18 mouse cellular contexts compared by ENCODE assay signal in genomic region chr12:27479601-27480001, GRCm38 (mm10).
A peak's percentile ranks its signal among the peaks of the same experiment; 100 is the strongest.
DNase-seq lines count a peak whose midpoint lies in the region; ATAC-seq and TF ChIP-seq lines count a peak whose summit lies in the region.
"Had no signal": no experiment of that assay in that cellular context is flagged by ENCODE, and none has a peak within 500 bp of the region (broad histone marks: within the 10 kb centered on the region; RNA-seq: fewer than 3 reads in every experiment).

No protein-coding gene starts in this region.

- no peak for DNase-seq in forebrain, embryonic 11.5 days (ENCODE audit: low spot score)
- peak; percentile 32 for DNase-seq in midbrain, postnatal 0 days (ENCODE audit: low spot score)
- DNase-seq in midbrain, embryonic 10.5 days (ENCODE audit: low spot score), result no peak
- DNase-seq in layer of hippocampus, adult 18-20 months (ENCODE audit: low spot score in 2 of 2), result peak; percentile 56 to 84
- peak; percentile 59 to 73 for DNase-seq in layer of hippocampus, postnatal 36 days
- no peak for DNase-seq in ovary, postnatal 14 days (ENCODE audit: low spot score)
- no peak for DNase-seq in urinary bladder, adult 18-20 months (ENCODE audit: low spot score in 2 of 2)
- DNase-seq: adrenal gland, postnatal 25 days; cerebellum, postnatal 36 days; kidney, adult 8-10 months; kidney, postnatal 25 days; thymus, adult 2 months had no signal

- no peak for TF ChIP-seq CTCF in midbrain, postnatal 0 days (IDR thresholded peaks at IDR 0.05)

- H3K4me3 ChIP-seq in forebrain, embryonic 13.5 days, result no peak overlapping the region
- no peak overlapping the region for H3K4me3 ChIP-seq in forebrain, embryonic 11.5 days (ENCODE audit: low read depth, low read length)
- no peak overlapping the region for H3K4me3 ChIP-seq in midbrain, postnatal 0 days (ENCODE audit: low read depth, low read length)
- no peak overlapping the region for H3K4me3 ChIP-seq in midbrain, embryonic 10.5 days
- H3K4me3 ChIP-seq: erythroblast, embryonic 14.5 days; heart, embryonic 12.5 days; limb, embryonic 15.5 days; midbrain, embryonic 12.5 days; stomach, embryonic 15.5 days had no signal

- 81% methylated on average over 7 of the region's 7 CpGs for WGBS in forebrain, embryonic 13.5 days
- 93% methylated on average over 7 of the region's 7 CpGs for WGBS in forebrain, embryonic 11.5 days
- WGBS in midbrain, postnatal 0 days, result 85% methylated on average over 7 of the region's 7 CpGs
- WGBS in midbrain, embryonic 10.5 days, result 92% methylated on average over 7 of the region's 7 CpGs

- H3K4me1 ChIP-seq in forebrain, embryonic 13.5 days, result peaks cover 4% of the 10 kb centered on the region; the same call in 1 of the 2 replicates
- H3K4me1 ChIP-seq in forebrain, embryonic 11.5 days (replicated peaks; ENCODE audit: control insufficient read depth, insufficient read depth, low read length), result no peaks in the 10 kb centered on the region
- H3K4me1 ChIP-seq in midbrain, postnatal 0 days (ENCODE audit: insufficient read depth, low read length), result no peaks in the 10 kb centered on the region
- 0 out of 2 replicates have a peak, but pooled peaks cover 4% of the 10 kb centered on the region for H3K4me1 ChIP-seq in midbrain, embryonic 10.5 days
- H3K4me1 ChIP-seq: heart, embryonic 12.5 days; midbrain, embryonic 12.5 days; stomach, embryonic 15.5 days had no signal

- no peaks in the 10 kb centered on the region for H3K27me3 ChIP-seq in forebrain, embryonic 13.5 days
- H3K27me3 ChIP-seq in forebrain, embryonic 11.5 days (ENCODE audit: control insufficient read depth, insufficient read depth, low read length), result no peaks in the 10 kb centered on the region
- H3K27me3 ChIP-seq in midbrain, postnatal 0 days (ENCODE audit: insufficient read depth, low read length), result no peaks in the 10 kb centered on the region
- no peaks in the 10 kb centered on the region for H3K27me3 ChIP-seq in midbrain, embryonic 10.5 days (ENCODE audit: low read depth, poor library complexity, severe bottlenecking)
- H3K27me3 ChIP-seq: heart, embryonic 12.5 days; limb, embryonic 15.5 days; midbrain, embryonic 12.5 days; stomach, embryonic 15.5 days had no signal

- ATAC-seq in forebrain, embryonic 13.5 days, result peak; percentile 53; the same call in 1 of the 2 replicates
- ATAC-seq in forebrain, embryonic 11.5 days (replicated peaks; ENCODE audit: low FRiP score), result no peak
- no peak for ATAC-seq in midbrain, postnatal 0 days (ENCODE audit: low FRiP score)

- H3K9ac ChIP-seq in forebrain, embryonic 13.5 days, result no peak overlapping the region
- no peak overlapping the region for H3K9ac ChIP-seq in forebrain, embryonic 11.5 days (ENCODE audit: low read length)
- no peak overlapping the region for H3K9ac ChIP-seq in midbrain, postnatal 0 days (replicated peaks; ENCODE audit: low read length, poor library complexity, severe bottlenecking)
- H3K9ac ChIP-seq: heart, embryonic 12.5 days; limb, embryonic 15.5 days; midbrain, embryonic 12.5 days; stomach, embryonic 15.5 days had no signal

- no peak overlapping the region for H3K4me2 ChIP-seq in forebrain, embryonic 13.5 days
- no peak overlapping the region for H3K4me2 ChIP-seq in forebrain, embryonic 11.5 days (ENCODE audit: low read depth, low read length, severe bottlenecking)
- H3K4me2 ChIP-seq in midbrain, postnatal 0 days (ENCODE audit: low read depth, low read length, poor library complexity, severe bottlenecking), result no peak overlapping the region
- H3K4me2 ChIP-seq: heart, embryonic 12.5 days; limb, embryonic 15.5 days; midbrain, embryonic 12.5 days; stomach, embryonic 15.5 days had no signal

- H3K9me3 ChIP-seq in forebrain, embryonic 13.5 days (replicated peaks), result no peaks in the 10 kb centered on the region
- H3K9me3 ChIP-seq in forebrain, embryonic 11.5 days (ENCODE audit: control insufficient read depth, low read length), result no peaks in the 10 kb centered on the region
- no peaks in the 10 kb centered on the region for H3K9me3 ChIP-seq in midbrain, postnatal 0 days (ENCODE audit: low read length)
- H3K9me3 ChIP-seq in midbrain, embryonic 10.5 days (replicated peaks), result no peaks in the 10 kb centered on the region
- H3K9me3 ChIP-seq: heart, embryonic 12.5 days; limb, embryonic 15.5 days; midbrain, embryonic 12.5 days; stomach, embryonic 15.5 days had no signal

- H3K36me3 ChIP-seq in forebrain, embryonic 13.5 days (ENCODE audit: poor library complexity, severe bottlenecking), result no peaks in the 10 kb centered on the region
- H3K36me3 ChIP-seq in forebrain, embryonic 11.5 days (ENCODE audit: control insufficient read depth, insufficient read depth, low read length), result no peaks in the 10 kb centered on the region
- H3K36me3 ChIP-seq in midbrain, postnatal 0 days (ENCODE audit: insufficient read depth, low read length), result no peaks in the 10 kb centered on the region
- H3K36me3 ChIP-seq in midbrain, embryonic 10.5 days, result no peaks in the 10 kb centered on the region
- H3K36me3 ChIP-seq: heart, embryonic 12.5 days; limb, embryonic 15.5 days; midbrain, embryonic 12.5 days; stomach, embryonic 15.5 days had no signal

- no peak overlapping the region for H3K27ac ChIP-seq in forebrain, embryonic 13.5 days
- H3K27ac ChIP-seq in forebrain, embryonic 11.5 days (ENCODE audit: low read depth, low read length), result no peak overlapping the region
- no peak overlapping the region for H3K27ac ChIP-seq in midbrain, postnatal 0 days (ENCODE audit: low read depth, low read length)
- H3K27ac ChIP-seq in midbrain, embryonic 10.5 days (replicated peaks), result no peak overlapping the region
- H3K27ac ChIP-seq: limb, embryonic 15.5 days; midbrain, embryonic 12.5 days; stomach, embryonic 15.5 days had no signal

Comparison
In these comparisons a context has a peak if more than half of its experiments do, and no peak if none do; other contexts are left out.
1. DNase-seq: peak in midbrain, postnatal 0 days (single experiment), layer of hippocampus, adult 18-20 months (2 of 2) and layer of hippocampus, postnatal 36 days (2 of 2); none in forebrain, embryonic 11.5 days (single experiment), midbrain, embryonic 10.5 days (single experiment), ovary, postnatal 14 days (single experiment) and urinary bladder, adult 18-20 months (0 of 2).